Mouse (Mus musculus): ENCODE results near the gene Gzmm. TPM values are rescaled to one million over a fixed set of nuclear protein-coding genes. Genes with fewer than 3 reads are reported as not detected.

Gzmm gene
- polyA plus RNA-seq (2014; fragmentation: Illumina TruSeq; extraction: RNeasy Lipid Tissue Mini Kit (QIAGEN cat#74804); ENCODE audit: low read depth, low replicate concordance), result not detected

GRCm38 (mm10) chr10:79688720-79689119 is at the start of gene Gzmm:
Gene Gzmm (plus strand): TSS chr10:79689020.

DNA sequence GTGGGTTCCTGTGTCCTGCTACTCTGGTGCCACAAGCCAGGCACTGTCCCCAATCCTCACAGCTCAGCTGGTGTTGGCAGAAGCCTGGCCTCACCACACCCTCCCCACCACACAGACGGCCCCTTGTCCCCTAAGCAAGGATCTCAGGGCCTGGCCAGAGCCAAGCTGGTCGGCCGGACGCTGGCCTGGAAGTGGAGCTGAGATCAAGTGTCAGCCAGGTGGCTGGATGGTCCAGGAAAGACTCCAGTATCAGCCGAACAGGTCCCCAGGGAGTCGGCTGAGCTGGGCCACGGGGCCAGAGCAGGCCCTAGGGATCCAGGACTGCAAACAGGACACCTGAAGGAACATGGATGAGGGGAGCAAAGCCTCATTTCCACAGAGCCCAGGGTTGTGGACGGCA is 43.1 kb upstream of the Gzmm start, which contains the start of gene Odf3l2:
Gene Odf3l2 (minus strand): TSS at position 28 of the 400 bp plus-strand sequence.

DNA sequence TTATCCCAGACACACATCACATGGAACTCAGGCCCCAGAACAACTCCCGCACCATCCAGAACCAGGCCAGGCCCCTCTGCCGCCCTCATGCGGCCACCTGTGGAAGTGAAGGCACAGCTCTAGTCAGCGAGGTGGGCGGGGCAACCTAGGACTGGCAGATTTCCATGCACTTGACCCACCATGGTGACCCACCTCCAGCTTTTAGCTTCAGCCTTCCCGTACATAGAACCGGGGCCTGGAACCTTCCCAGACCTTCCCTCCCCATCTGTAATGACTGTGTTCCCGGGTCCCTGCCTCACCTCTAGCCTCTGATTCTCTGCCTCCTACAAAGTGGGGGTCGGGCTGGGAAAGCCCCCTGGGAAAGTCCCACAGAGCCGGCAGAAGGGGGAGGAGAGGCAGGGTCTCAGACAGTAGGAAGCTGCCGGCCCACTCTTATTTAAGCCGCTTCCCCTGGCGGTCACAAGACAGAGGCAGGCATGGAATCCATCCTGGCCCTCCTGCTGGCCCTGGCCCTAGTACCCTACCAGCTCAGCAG is 24.6 kb upstream of the Gzmm start, which contains the start of gene Madcam1:
Gene Madcam1 (plus strand): TSS at position 429 of the 535 bp plus-strand sequence.

DNA sequence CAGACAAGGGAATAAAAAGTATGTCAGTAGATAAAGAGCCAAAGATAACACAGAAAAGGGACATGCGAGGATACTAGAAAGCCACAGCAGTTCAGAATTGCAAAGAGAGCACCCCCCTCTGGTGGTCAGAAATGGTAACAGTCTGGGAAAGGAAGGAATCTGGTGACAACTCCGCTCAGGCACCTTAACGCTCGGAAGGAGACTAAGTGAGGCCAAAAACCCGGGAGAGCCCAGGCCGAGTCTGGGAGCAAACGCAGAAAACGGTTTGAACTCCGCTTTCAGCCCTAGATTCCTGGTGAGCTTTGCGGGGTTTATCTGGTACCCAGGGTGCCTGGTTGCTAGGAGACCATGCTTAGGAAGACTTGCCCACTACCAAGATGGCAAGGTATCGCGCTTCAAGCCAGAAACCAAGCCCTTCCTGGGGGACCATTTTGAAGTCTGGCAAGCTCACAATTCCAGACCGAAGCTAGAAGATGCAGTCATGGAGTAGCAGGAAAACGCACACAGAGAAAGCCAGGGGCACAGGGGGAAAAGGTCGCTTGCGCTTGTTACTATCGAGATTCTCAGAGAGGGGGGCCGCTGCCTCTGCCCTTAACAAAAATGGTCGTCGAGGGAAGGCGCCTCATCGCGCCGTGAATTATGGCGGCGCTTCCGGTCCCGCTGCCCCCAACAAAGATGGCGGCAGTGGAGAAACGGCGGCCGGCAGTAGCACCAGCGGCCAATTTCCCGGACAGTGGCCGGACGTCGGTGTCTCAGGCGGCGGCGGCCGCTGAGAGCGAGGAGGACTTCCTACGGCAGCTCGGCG is 19.8 kb upstream of the Gzmm start, which contains the start of gene Tpgs1:
Gene Tpgs1 (plus strand): TSS at position 599 of the 805 bp plus-strand sequence.

GRCm38 (mm10) chr10:79681591-79682245 is 7.1 kb upstream of the Gzmm start, which contains the start of gene Cdc34:
Gene Cdc34 (plus strand): TSS chr10:79682195.

DNA sequence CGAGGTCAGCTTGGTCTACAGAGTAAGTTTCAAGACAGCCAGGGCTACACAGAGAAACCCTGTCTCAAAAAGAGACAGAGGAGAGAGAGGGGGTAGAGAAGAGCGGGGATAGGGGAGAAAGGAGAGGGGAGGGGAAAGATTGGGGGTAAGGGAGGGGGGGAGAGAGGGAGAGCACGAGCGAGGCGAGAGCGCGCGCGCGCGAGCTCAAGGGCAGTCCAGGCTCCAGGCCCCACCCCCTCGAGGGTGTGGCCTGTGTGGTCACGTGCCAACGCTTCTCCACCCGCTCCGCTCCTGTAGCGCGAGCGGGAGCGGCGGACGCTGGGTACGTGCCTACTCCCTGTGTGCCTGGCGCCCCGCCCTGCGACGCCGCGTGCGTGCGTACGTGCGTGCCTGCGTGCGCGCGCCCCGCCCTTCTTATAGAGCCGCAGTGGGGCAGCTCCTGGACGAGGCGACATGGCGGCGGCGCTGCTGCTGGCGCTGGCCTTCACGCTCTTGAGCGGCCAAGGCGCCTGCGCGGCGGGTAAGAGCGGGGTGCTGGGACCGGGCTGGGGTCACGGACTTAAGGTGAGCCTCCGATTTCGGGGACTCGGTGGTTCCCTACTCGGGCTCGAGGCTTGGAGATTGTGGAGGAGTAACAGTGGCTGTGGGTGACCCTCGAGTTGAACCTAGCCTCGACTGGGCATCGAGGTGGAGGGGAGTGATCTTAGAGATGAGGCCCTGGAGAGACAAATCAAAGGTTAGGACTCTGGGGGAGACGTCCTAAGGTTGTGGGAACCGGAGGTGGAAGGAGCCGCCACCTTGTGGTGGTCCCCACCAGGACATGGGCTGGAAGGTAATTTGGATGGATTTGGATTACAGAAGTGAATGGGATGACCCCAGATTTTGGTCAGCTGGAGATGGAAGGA is 15.5 kb downstream of the Gzmm start, which contains the start of gene Bsg:
Gene Bsg (plus strand): TSS at position 427 of the 905 bp plus-strand sequence.

GRCm38 (mm10) chr10:79716254-79716987 is 27.6 kb downstream of the Gzmm start, which contains the start of gene Hcn2:
Gene Hcn2 (plus strand): TSS chr10:79716634.

Other genes with a start within 250 kb of the Gzmm start
- not detected for gene Vmn2r83, start 220.3 kb upstream of the Gzmm start, polyA plus RNA-seq (2014; fragmentation: Illumina TruSeq; extraction: RNeasy Lipid Tissue Mini Kit (QIAGEN cat#74804); ENCODE audit: low read depth, low replicate concordance)
- 1.7 TPM for gene Plpp2, start 155.2 kb upstream of the Gzmm start, polyA plus RNA-seq (2014; fragmentation: Illumina TruSeq; extraction: RNeasy Lipid Tissue Mini Kit (QIAGEN cat#74804); ENCODE audit: low read depth, low replicate concordance)
- gene Mier2, start 133.8 kb upstream of the Gzmm start, polyA plus RNA-seq (2014; fragmentation: Illumina TruSeq; extraction: RNeasy Lipid Tissue Mini Kit (QIAGEN cat#74804); ENCODE audit: low read depth, low replicate concordance), result not detected
- not detected for gene Theg, start 101.7 kb upstream of the Gzmm start, polyA plus RNA-seq (2014; fragmentation: Illumina TruSeq; extraction: RNeasy Lipid Tissue Mini Kit (QIAGEN cat#74804); ENCODE audit: low read depth, low replicate concordance)
- gene C2cd4c, start 75.0 kb upstream of the Gzmm start, polyA plus RNA-seq (2014; fragmentation: Illumina TruSeq; extraction: RNeasy Lipid Tissue Mini Kit (QIAGEN cat#74804); ENCODE audit: low read depth, low replicate concordance), result not detected
- 1.1 TPM for gene Shc2, start 51.1 kb upstream of the Gzmm start, polyA plus RNA-seq (2014; fragmentation: Illumina TruSeq; extraction: RNeasy Lipid Tissue Mini Kit (QIAGEN cat#74804); ENCODE audit: low read depth, low replicate concordance)
- gene Odf3l2, start 43.3 kb upstream of the Gzmm start, polyA plus RNA-seq (2014; fragmentation: Illumina TruSeq; extraction: RNeasy Lipid Tissue Mini Kit (QIAGEN cat#74804); ENCODE audit: low read depth, low replicate concordance), result not detected
- gene Madcam1, start 24.5 kb upstream of the Gzmm start, polyA plus RNA-seq (2014; fragmentation: Illumina TruSeq; extraction: RNeasy Lipid Tissue Mini Kit (QIAGEN cat#74804); ENCODE audit: low read depth, low replicate concordance), result not detected
- gene Tpgs1, start 19.7 kb upstream of the Gzmm start, polyA plus RNA-seq (2014; fragmentation: Illumina TruSeq; extraction: RNeasy Lipid Tissue Mini Kit (QIAGEN cat#74804); ENCODE audit: low read depth, low replicate concordance), result not detected
- gene Cdc34, start 6.8 kb upstream of the Gzmm start, polyA plus RNA-seq (2014; fragmentation: Illumina TruSeq; extraction: RNeasy Lipid Tissue Mini Kit (QIAGEN cat#74804); ENCODE audit: low read depth, low replicate concordance), result not detected
- 289 TPM for gene Bsg, start 15.5 kb downstream of the Gzmm start, polyA plus RNA-seq (2014; fragmentation: Illumina TruSeq; extraction: RNeasy Lipid Tissue Mini Kit (QIAGEN cat#74804); ENCODE audit: low read depth, low replicate concordance)
- not detected for gene Hcn2, start 27.6 kb downstream of the Gzmm start, polyA plus RNA-seq (2014; fragmentation: Illumina TruSeq; extraction: RNeasy Lipid Tissue Mini Kit (QIAGEN cat#74804); ENCODE audit: low read depth, low replicate concordance)
- not detected for gene Polrmt, start 57.6 kb downstream of the Gzmm start, polyA plus RNA-seq (2014; fragmentation: Illumina TruSeq; extraction: RNeasy Lipid Tissue Mini Kit (QIAGEN cat#74804); ENCODE audit: low read depth, low replicate concordance)
- not detected for gene Fgf22, start 66.1 kb downstream of the Gzmm start, polyA plus RNA-seq (2014; fragmentation: Illumina TruSeq; extraction: RNeasy Lipid Tissue Mini Kit (QIAGEN cat#74804); ENCODE audit: low read depth, low replicate concordance)
- 0.58 TPM for gene Rnf126, start 77.9 kb downstream of the Gzmm start, polyA plus RNA-seq (2014; fragmentation: Illumina TruSeq; extraction: RNeasy Lipid Tissue Mini Kit (QIAGEN cat#74804); ENCODE audit: low read depth, low replicate concordance)
- gene Fstl3, start 88.3 kb downstream of the Gzmm start, polyA plus RNA-seq (2014; fragmentation: Illumina TruSeq; extraction: RNeasy Lipid Tissue Mini Kit (QIAGEN cat#74804); ENCODE audit: low read depth, low replicate concordance), result 6.9 TPM
- gene Prss57, start 101.9 kb downstream of the Gzmm start, polyA plus RNA-seq (2014; fragmentation: Illumina TruSeq; extraction: RNeasy Lipid Tissue Mini Kit (QIAGEN cat#74804); ENCODE audit: low read depth, low replicate concordance), result not detected
- gene Palm, start 104.6 kb downstream of the Gzmm start, polyA plus RNA-seq (2014; fragmentation: Illumina TruSeq; extraction: RNeasy Lipid Tissue Mini Kit (QIAGEN cat#74804); ENCODE audit: low read depth, low replicate concordance), result 0.93 TPM
- gene Misp, start 132.0 kb downstream of the Gzmm start, polyA plus RNA-seq (2014; fragmentation: Illumina TruSeq; extraction: RNeasy Lipid Tissue Mini Kit (QIAGEN cat#74804); ENCODE audit: low read depth, low replicate concordance), result not detected
- 69.8 TPM for gene Ptbp1, start 165.4 kb downstream of the Gzmm start, polyA plus RNA-seq (2014; fragmentation: Illumina TruSeq; extraction: RNeasy Lipid Tissue Mini Kit (QIAGEN cat#74804); ENCODE audit: low read depth, low replicate concordance)
- gene Prtn3, start 185.5 kb downstream of the Gzmm start, polyA plus RNA-seq (2014; fragmentation: Illumina TruSeq; extraction: RNeasy Lipid Tissue Mini Kit (QIAGEN cat#74804); ENCODE audit: low read depth, low replicate concordance), result not detected
- gene Plppr3, start 185.6 kb downstream of the Gzmm start, polyA plus RNA-seq (2014; fragmentation: Illumina TruSeq; extraction: RNeasy Lipid Tissue Mini Kit (QIAGEN cat#74804); ENCODE audit: low read depth, low replicate concordance), result not detected
- not detected for gene Elane, start 197.2 kb downstream of the Gzmm start, polyA plus RNA-seq (2014; fragmentation: Illumina TruSeq; extraction: RNeasy Lipid Tissue Mini Kit (QIAGEN cat#74804); ENCODE audit: low read depth, low replicate concordance)
- 14.9 TPM for gene Cfd, start 201.8 kb downstream of the Gzmm start, polyA plus RNA-seq (2014; fragmentation: Illumina TruSeq; extraction: RNeasy Lipid Tissue Mini Kit (QIAGEN cat#74804); ENCODE audit: low read depth, low replicate concordance)
- not detected for gene Med16, start 219.9 kb downstream of the Gzmm start, polyA plus RNA-seq (2014; fragmentation: Illumina TruSeq; extraction: RNeasy Lipid Tissue Mini Kit (QIAGEN cat#74804); ENCODE audit: low read depth, low replicate concordance)
- not detected for gene Gm26602, start 221.8 kb downstream of the Gzmm start, polyA plus RNA-seq (2014; fragmentation: Illumina TruSeq; extraction: RNeasy Lipid Tissue Mini Kit (QIAGEN cat#74804); ENCODE audit: low read depth, low replicate concordance)
- gene Kiss1r, start 228.0 kb downstream of the Gzmm start, polyA plus RNA-seq (2014; fragmentation: Illumina TruSeq; extraction: RNeasy Lipid Tissue Mini Kit (QIAGEN cat#74804); ENCODE audit: low read depth, low replicate concordance), result not detected
- 8.8 TPM for gene R3hdm4, start 232.2 kb downstream of the Gzmm start, polyA plus RNA-seq (2014; fragmentation: Illumina TruSeq; extraction: RNeasy Lipid Tissue Mini Kit (QIAGEN cat#74804); ENCODE audit: low read depth, low replicate concordance)
- gene Arid3a, start 238.0 kb downstream of the Gzmm start, polyA plus RNA-seq (2014; fragmentation: Illumina TruSeq; extraction: RNeasy Lipid Tissue Mini Kit (QIAGEN cat#74804); ENCODE audit: low read depth, low replicate concordance), result 1.9 TPM